Mouse (Mus musculus) cortical plate, adult 2 months (tissue): Measurements from ENCODE around the gene Hhat.

Source experiments
- CTCF ChIP-seq: fragments of 200-500 bp; IDR thresholded peaks from 2 replicates; pipeline ENCODE4 v1.5.1; 2011; ENCODE audit warnings: mild to moderate bottlenecking, control low read depth, low read length; ENCODE audit not compliant: insufficient read depth; ENCODE audit errors: extremely low read depth
- POLR2A ChIP-seq: fragments of 200-500 bp; IDR thresholded peaks from 2 replicates; pipeline ENCODE4 v1.6.1; 2011; ENCODE audit warnings: mild to moderate bottlenecking, low read length, control low read depth; ENCODE audit not compliant: insufficient read depth; ENCODE audit errors: extremely low read depth

DNA sequence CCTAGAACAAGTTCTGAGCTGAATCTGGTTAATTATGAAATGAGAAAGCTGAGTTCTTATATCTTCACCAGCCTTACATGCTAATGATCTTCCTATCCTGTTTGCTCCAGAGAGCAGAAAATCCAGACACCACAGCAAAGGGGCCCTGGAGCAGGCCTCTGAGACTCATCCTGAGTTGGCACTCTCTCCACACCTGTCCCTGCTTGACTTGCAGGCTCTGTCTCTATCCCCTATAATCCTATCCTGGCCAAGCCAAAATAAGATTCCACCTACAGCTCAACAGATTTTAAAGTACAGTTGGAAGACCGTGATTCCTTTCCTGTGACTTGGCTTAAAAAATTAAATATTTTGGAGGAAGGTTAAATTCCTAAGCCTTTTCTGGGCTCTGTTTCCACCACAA lies 322.5 kb downstream of the Hhat start:
- TF ChIP-seq CTCF (no peak), POLR2A (no peak)
